Mouse (Mus musculus): ENCODE measurements around the gene Ncoa5.

- TF ChIP-seq EP300 (IDR thresholded peaks at IDR 0.05; ENCODE audit: insufficient read depth, low read depth, low read length): no peak
- peak; percentile 9 for TF ChIP-seq CTCF (IDR thresholded peaks at IDR 0.05; ENCODE audit: low read depth, low read length)
- TF ChIP-seq POLR2A (IDR thresholded peaks at IDR 0.05; ENCODE audit: insufficient read depth, low read length): no peak
Observed at GRCm38 (mm10) chr2:164967193-164967592, 67.5 kb downstream of the Ncoa5 start.
